Mouse (Mus musculus) heart, embryonic 14.5 days (tissue): ENCODE results near the gene Spata5. TPM values are rescaled to one million over a fixed set of nuclear protein-coding genes. Genes with fewer than 3 reads are reported as not detected.
"Not testable (repeated sequence)": the region's sequence is repeated elsewhere in the genome, so short reads cannot be mapped to it uniquely, and the experiment has no call there.

Source experiments
- ATAC-seq: fragments of 200-750 bp; cut with Nextera tagmentation; 2 replicates; pipeline ENCODE4 v1.8.0; 2017; ENCODE audit warnings: low read depth, moderate TSS enrichment; ENCODE audit not compliant: insufficient number of reproducible peaks, insufficient read depth, low FRiP score
- H3K27ac ChIP-seq, 2 experiments: fragments of 200-500 bp in 1 of 2; fragments of 300-500 bp in 1 of 2; sonication (generic) in 1 of 2; replicated peaks in 1 of 2; 2 replicates each; pipeline ENCODE4 v1.5.1; 2012 to 2014; ENCODE audit warnings: low read depth in 2 of 2, low read length in 2 of 2, control low read depth in 1 of 2, mild to moderate bottlenecking in 1 of 2, mixed read lengths in 1 of 2; ENCODE audit not compliant: control insufficient read depth in 1 of 2, insufficient read depth in 1 of 2
- H3K27me3 ChIP-seq: fragments of 300-500 bp; sonication (generic); 2 replicates; pipeline ENCODE4 v1.6.1; 2014; ENCODE audit warnings: mild to moderate bottlenecking, low read length, control low read depth; ENCODE audit not compliant: control insufficient read depth, insufficient read depth
- H3K36me3 ChIP-seq: fragments of 300-500 bp; sonication (generic); 2 replicates; pipeline ENCODE4 v1.6.1; 2014; ENCODE audit warnings: mild to moderate bottlenecking, control low read depth, low read length, mixed read lengths; ENCODE audit not compliant: control insufficient read depth, insufficient read depth
- H3K4me1 ChIP-seq, 2 experiments: fragments of 200-500 bp in 1 of 2; fragments of 300-500 bp in 1 of 2; sonication (generic) in 1 of 2; 2 replicates each; pipeline ENCODE4 v1.6.1; 2012 to 2014; ENCODE audit warnings: low read length in 2 of 2, control low read depth in 1 of 2, mixed read lengths in 1 of 2; ENCODE audit not compliant: control insufficient read depth in 2 of 2, insufficient read depth in 2 of 2
- H3K4me2 ChIP-seq: fragments of 300-500 bp; sonication (generic); 2 replicates; pipeline ENCODE4 v1.6.1; 2014; ENCODE audit warnings: mild to moderate bottlenecking, low read length
- H3K4me3 ChIP-seq, 2 experiments: fragments of 200-500 bp in 1 of 2; fragments of 300-500 bp in 1 of 2; sonication (generic) in 1 of 2; 2 replicates each; pipeline ENCODE4 v1.5.1; 2012 to 2014; ENCODE audit warnings: low read length in 2 of 2, mild to moderate bottlenecking in 2 of 2, control low read depth in 1 of 2, low read depth in 1 of 2, moderate library complexity in 1 of 2; ENCODE audit not compliant: control insufficient read depth in 1 of 2, insufficient read depth in 1 of 2
- H3K9ac ChIP-seq: fragments of 300-500 bp; sonication (generic); 2 replicates; pipeline ENCODE4 v1.6.1; 2014; ENCODE audit warnings: mild to moderate bottlenecking, low read length
- H3K9me3 ChIP-seq: fragments of 300-500 bp; sonication (generic); 2 replicates; pipeline ENCODE4 v1.6.1; 2016; ENCODE audit warnings: low read length, control low read depth; ENCODE audit not compliant: control insufficient read depth
- WGBS: fragments of 180-500 bp; shearing (Covaris S2); extraction: QIAGEN DNeasy Blood & Tissue Kit; methylation state at CpG from one replicate; pipeline ENCODE4 v1.1.7; 2014; 5-methylcytosine and 5-hydroxymethylcytosine counted together
- polyA plus RNA-seq: library from polyadenylated mRNA; unstranded; fragments of >200 nt; fragmentation: Nextera tagmentation; extraction: Ambion mirVana; gene quantifications from 2 replicates; pipeline ENCODE4 v1.2.1, GENCODE M21; 2014

Gene Spata5
- polyA plus RNA-seq, 1 experiment from 2014 or later: 19.7 TPM

GRCm38 (mm10) chr3:37595721-37596120, 176.0 kb downstream of the Spata5 start:
- no peak for ATAC-seq
- WGBS: 65% methylated on average over 10 of the region's 10 CpGs
- no peak overlapping the region for H3K27ac ChIP-seq
- peaks cover 3 to 7% of the 10 kb centered on the region in 2 experiments; a peak in 2 of 4 replicates for H3K4me1 ChIP-seq
- H3K4me3 ChIP-seq: no peak overlapping the region
- H3K4me2 ChIP-seq: no peak overlapping the region
- H3K27me3 ChIP-seq: no peaks in the 10 kb centered on the region
- no peaks in the 10 kb centered on the region for H3K36me3 ChIP-seq
- no peaks in the 10 kb centered on the region for H3K9me3 ChIP-seq
- H3K9ac ChIP-seq: no peak overlapping the region

GRCm38 (mm10) chr3:37596519-37596918, 176.8 kb downstream of the Spata5 start:
- H3K27me3 ChIP-seq: no peaks in the 10 kb centered on the region
- peaks cover 3 to 7% of the 10 kb centered on the region in 2 experiments; a peak in 2 of 4 replicates for H3K4me1 ChIP-seq
- no peak overlapping the region for H3K4me2 ChIP-seq
- no peaks in the 10 kb centered on the region for H3K36me3 ChIP-seq
- no peak overlapping the region for H3K27ac ChIP-seq
- H3K4me3 ChIP-seq: no peak overlapping the region
- WGBS: 61% methylated on average over 6 of the region's 6 CpGs
- no peak overlapping the region for H3K9ac ChIP-seq
- no peaks in the 10 kb centered on the region for H3K9me3 ChIP-seq
- no peak for ATAC-seq

- no peak overlapping the region for H3K9ac ChIP-seq
- H3K36me3 ChIP-seq: no peaks in the 10 kb centered on the region
- ATAC-seq: no peak
- H3K4me1 ChIP-seq: peaks cover 3 to 7% of the 10 kb centered on the region in 2 experiments; a peak in 2 of 4 replicates
- no peak overlapping the region for H3K4me3 ChIP-seq
- no peak overlapping the region for H3K4me2 ChIP-seq
- no peak overlapping the region for H3K27ac ChIP-seq
- H3K9me3 ChIP-seq: no peaks in the 10 kb centered on the region
- 58% methylated on average over 5 of the region's 5 CpGs for WGBS
- H3K27me3 ChIP-seq: no peaks in the 10 kb centered on the region
These were observed 177.5 kb downstream of the Spata5 start for GRCm38 (mm10) chr3:37597200-37597599.

GRCm38 (mm10) chr3:37599641-37600040, 179.9 kb downstream of the Spata5 start:
- ATAC-seq, H3K4me3 ChIP-seq: not testable (repeated sequence)
- WGBS: 88% methylated on average over 14 of the region's 14 CpGs

GRCm38 (mm10) chr3:37602356-37602755, 182.7 kb downstream of the Spata5 start:
- no peaks in the 10 kb centered on the region for H3K27me3 ChIP-seq
- H3K9me3 ChIP-seq: no peaks in the 10 kb centered on the region
- no peak overlapping the region for H3K9ac ChIP-seq
- 96% methylated on average over 9 of the region's 9 CpGs for WGBS
- H3K27ac ChIP-seq: no peak overlapping the region
- no peaks in the 10 kb centered on the region for H3K36me3 ChIP-seq
- no peaks in the 10 kb centered on the region; a peak in 1 of 4 replicates for H3K4me1 ChIP-seq
- no peak overlapping the region for H3K4me3 ChIP-seq
- H3K4me2 ChIP-seq: no peak overlapping the region
- no peak for ATAC-seq

More at GRCm38 (mm10) chr3:37599641-37600040, 179.9 kb downstream of the Spata5 start:
- H3K4me2 ChIP-seq, H3K27me3 ChIP-seq, H3K27ac ChIP-seq, H3K4me1 ChIP-seq, H3K9me3 ChIP-seq, H3K36me3 ChIP-seq, H3K9ac ChIP-seq: not testable (repeated sequence)

- Histone ChIP-seq H3K27ac (no peak overlapping the region), H3K4me2 (no peak overlapping the region), H3K4me1 (no peaks in the 10 kb centered on the region), H3K36me3 (no peaks in the 10 kb centered on the region), H3K27me3 (no peaks in the 10 kb centered on the region), H3K9me3 (no peaks in the 10 kb centered on the region), H3K9ac (no peak overlapping the region), H3K4me3 (no peak overlapping the region)
- ATAC-seq: no peak
- 76% methylated on average over 7 of the region's 7 CpGs for WGBS
These were observed 183.2 kb downstream of the Spata5 start for GRCm38 (mm10) chr3:37602890-37603289.

- Histone ChIP-seq H3K36me3 (no peaks in the 10 kb centered on the region), H3K27ac (no peak overlapping the region), H3K9me3 (no peaks in the 10 kb centered on the region), H3K4me1 (no peaks in the 10 kb centered on the region), H3K4me2 (no peak overlapping the region), H3K9ac (no peak overlapping the region), H3K27me3 (no peaks in the 10 kb centered on the region), H3K4me3 (no peak overlapping the region)
- WGBS: 69% methylated on average over 3 of the region's 3 CpGs
- ATAC-seq: no peak
These were observed 183.8 kb downstream of the Spata5 start for GRCm38 (mm10) chr3:37603541-37603940.
